Mouse (Mus musculus) liver (tissue): ENCODE measurements at regions not wholly inside any gene's neighbourhood (a gene's known extent, or its start where the extent isn't known, plus 50 kb on each side); places are given as distances from the start of the nearest gene placed in this dataset.

Source experiments
- DNase-seq: peaks from one replicate; pipeline ENCODE4 v3.0.0-alpha.2; 2020; ENCODE audit warnings: mixed read lengths

DNA sequence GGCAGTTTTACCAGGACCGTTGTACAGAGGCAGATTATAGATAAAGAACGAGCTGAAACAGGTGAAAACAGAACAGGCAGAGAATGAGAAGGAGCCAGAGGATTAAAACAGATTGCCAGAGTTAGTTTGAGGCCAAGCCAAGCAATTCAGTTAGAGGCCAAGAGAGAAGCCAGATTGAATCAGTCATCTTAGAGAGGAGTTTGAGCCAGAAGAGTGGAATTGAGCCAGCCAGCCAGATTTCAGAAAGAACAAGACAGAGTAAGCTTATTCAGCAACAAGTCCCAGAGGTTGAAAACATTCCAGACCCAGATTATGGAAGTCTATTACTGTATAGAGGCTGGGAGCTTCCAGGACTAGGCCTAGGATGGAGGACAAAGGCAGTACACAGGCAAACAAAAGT is 499.7 kb downstream of the Fgf9 start:
- no peak for DNase-seq

DNA sequence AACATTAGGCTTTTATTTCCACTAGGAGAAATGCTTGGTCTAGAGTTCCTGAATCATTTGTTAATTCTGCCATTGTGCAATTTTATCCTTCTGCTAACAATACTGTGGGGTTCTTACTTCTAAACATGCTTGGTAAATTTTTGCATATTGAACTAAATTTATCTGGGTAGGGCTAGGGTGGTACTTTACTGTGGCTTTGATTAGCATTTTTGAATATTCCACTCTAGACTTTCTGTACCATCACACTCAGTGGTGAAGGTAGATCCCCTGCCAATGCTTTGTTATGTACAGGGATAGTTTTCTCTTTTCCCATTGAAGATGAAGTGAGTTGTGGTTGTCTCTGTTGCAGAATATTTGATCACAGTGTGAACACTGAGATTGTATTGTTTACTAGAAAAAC is 497.1 kb downstream of the Fgf9 start:
- no peak for DNase-seq

DNA sequence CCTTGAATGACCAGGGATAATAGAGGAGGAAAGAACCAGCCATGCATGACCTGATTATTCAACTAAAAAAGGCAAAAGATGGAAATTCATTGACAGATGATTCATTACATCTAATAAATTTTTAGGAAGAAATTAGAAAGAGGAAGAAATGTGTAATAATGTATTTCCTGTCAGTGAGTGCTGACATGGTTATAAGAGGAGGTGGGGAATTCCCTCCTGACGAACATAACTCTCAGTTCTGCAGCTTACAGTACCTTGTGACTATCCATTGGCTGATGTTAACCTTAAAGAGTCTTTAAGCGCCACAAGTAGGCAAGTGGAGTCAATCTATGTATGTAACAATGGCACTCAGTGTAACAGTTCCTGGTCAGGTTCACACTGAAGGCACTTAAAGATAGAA is 492.7 kb downstream of the Fgf9 start:
- DNase-seq = no peak

DNA sequence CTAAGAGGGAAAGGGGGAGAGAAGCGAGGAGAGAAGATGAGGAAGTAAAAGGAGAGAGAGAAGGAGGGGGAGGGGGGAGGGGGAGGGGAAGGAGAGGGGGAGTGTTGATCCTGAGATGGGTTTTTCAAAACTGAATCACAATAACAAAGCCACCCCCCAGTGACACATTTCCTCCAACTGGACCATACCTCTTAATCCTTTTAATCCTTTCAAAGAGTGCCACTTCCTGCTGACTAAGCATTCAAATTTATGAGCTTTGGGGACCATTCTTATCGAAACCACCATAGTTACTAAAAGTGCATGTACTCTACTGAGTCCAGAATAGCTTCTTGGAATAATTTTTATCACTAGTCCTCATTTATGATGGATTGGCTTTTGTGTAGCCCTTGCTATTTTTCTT is 480.4 kb downstream of the Fgf9 start:
- DNase-seq = no peak

DNA sequence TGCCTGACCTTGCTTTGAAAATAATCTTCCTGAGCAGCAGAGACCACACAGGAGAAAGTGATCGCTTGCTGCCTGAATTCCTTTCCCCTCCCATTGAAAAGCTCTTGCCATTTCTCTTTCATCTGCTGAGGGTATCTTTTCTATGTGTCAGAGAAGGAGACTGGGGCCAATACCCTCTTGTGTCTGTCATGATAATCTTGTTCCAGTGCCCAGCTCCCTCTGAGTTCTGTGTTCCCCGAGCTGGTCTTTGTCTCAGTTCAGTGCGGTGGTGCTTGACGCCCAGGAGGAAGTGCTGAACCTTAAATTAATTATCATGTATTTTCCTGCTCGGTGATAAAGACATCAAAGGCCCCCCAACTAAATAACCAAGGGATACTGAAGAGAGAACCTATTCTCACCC is 475.4 kb downstream of the Fgf9 start:
- no peak for DNase-seq

DNA sequence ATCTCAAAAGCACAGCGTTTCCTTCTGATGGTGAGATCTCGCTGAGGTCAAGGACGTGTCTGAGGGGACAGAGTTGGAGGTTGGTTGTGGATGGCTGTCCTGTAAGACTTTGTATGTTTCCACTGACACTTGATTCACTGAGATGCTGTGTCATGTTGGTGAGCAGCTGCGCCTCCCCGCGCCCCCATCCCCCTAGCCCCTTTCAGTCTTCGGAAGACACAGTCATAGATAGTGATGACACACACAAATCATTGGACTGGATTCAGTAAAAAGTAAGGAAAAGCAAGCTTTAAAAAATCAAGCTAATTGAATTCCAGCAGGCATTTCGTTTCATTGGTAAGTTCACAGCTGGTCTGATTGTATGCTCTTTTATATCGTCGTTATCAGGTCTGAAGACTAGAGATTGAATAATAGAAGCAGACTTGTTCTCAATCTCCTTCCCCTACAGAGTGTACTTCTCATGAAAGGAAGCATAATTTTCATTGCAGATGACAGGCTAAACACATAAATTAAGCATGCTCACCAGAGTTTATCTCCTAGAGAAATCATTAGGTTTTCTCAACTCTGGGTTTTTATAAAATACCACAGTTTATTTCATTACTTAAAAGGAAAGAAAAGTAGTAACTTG is 472.9 kb downstream of the Fgf9 start:
- no peak for DNase-seq

DNA sequence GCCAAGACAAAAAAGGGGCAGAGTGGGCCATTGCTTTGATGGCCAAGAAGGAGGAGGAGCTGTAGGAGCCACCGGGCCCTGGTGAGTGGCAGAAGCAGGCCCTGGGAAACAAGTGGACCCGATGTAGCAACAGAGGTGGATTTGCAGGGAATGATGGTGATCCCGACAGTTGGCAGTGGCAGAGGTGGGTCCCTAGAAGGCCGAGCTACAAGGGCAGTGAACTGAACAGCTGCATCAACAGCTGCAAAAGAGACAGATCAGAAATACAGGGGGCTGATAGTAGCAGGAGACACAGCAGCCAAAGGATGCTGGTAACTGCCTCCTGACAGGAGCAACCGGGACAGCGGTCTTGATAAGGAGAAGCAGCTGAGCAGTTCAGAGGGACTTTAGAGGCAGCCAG is 467.8 kb downstream of the Fgf9 start:
- no peak for DNase-seq

DNA sequence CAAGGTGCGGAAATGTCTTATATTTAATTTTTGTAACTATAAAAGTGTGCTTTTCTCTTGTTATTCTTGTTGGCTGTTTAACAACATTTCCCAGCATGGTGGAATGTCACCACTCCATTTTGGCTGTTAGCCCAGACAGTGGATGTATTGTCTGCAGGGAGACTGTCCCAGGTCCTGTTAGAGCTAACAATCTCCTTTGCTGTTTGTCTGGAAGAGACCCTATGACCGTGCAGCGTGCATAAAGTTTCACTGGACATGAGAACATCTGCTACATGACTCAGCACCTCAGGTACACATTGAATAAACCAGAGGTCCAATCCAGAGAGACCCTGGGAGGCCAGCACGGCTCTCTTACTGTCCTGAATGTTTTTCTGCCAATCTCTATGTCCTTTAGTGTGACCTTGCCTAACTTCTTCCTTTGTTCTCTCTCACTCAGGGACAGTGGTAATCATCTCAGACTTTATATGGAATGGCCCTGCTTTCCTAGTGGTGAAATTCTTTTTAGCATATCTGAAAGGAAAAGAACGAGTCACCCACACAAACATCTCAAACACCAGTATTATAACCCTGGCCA is 450.7 kb downstream of the Fgf9 start:
- DNase-seq = no peak

DNA sequence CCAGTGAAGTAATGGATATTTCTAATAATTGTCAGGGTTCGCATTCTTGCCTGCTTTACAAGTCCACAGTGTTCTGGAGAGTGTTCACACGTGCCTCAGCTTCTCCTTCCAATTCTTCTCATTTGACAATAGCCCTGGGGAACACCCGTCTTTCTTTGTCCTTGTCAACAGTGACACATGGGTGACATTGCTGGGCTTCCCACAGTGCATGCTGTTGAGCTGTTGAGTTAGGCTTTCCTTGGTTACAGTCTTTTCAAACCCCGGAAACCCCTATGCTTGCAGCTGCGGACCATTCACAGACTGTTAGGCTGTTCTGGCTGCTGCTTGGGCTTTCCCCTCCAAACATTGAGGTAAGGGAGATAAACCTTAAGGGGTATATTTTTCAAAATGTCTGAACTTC is 450.0 kb downstream of the Fgf9 start:
- DNase-seq = no peak

DNA sequence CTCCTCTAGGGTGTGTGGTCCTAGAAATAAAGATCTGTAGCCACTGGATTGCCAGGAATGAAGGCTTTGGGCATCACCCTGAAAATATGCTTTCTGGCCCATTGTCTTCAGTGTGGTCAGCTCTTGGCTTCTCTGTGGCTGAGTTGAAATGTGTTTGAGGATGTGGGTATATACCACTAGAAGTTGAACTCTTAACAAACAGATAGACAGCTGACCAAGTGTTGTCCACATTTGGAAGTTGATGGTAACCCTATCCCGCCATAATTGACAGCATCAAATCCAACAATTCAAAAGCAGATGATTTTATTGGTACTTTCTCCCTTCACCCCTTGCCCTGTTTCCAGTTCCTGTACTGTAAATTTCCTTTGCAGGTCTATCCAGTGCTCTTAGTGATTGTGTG is 448.7 kb downstream of the Fgf9 start:
- no peak for DNase-seq

DNA sequence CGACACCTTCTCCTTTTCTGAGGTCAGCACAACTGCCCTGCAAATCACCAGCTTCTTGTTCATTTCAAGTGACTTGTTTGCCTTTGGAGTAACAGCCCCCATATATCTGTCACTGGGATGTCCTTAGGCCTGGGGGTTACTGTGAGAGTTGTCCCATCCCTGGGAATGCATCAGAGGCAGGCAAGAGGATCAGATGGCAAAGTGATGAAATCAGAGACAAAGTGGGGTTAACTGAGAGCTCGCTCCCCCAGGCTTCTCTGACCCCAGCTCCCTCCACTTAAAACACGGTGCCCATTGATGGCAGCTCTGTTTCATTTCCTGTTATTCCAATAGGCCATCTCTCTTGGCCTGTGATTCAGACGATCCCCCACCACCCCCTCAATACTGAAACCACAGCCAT is 446.2 kb downstream of the Fgf9 start:
- no peak for DNase-seq

DNA sequence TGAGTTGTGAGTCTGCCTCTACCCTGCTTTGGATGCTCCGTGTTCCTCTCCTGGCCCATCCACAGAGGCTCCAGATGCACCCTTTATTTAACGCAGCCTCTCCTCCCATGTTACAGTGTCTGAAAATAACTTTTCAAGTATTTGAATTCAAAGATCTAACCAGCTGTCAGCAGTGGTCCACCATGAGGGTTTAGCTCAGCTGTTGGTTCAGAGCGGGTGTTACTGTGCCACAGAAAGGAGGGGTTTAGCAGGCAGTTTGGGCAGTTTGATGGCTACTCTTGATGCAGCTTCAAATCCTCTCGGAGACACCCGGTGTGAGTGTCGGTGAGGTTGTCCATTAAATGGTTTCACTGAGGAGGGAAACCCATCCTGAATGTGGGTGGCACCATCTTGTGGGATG is 441.8 kb downstream of the Fgf9 start:
- no peak for DNase-seq

DNA sequence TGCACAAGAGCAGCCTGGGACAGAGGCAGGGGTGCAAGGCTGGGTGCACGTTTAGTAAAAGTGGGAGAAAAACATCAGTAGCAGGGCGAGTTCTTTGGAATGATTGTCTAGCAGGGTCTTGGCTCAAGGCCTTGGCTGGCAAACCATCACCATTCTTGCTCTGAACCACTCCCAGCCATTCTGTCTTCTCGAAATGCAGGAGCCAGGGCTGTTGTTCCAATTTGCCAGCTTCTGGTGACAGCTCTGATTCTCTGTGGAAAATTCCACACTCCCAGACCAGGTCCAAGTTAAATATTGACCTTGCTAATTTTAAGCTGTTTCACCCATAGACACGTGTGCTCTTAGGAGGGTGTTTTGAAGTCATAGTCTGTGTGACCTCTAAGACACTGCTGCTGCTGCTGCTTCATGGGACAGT is 441.2 kb downstream of the Fgf9 start:
- DNase-seq = no peak

DNA sequence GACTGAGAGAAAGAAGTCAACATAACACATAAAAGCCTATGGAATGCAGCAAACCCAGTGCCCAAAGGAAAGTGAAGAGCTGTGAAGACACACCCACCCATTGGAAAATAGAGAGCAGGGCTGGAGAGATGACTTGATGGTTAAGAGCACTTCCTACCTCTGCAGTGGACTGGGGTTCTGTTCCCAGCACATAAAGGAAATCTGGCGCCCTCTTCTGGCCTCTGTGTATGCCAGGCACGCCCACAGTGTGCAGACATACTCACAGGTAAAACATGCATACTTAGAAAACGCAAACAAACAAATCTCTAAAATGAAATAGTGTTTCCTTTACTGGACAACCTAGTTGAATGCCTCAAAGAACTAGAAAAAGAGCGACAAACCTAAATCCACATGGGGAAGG is 440.4 kb downstream of the Fgf9 start:
- no peak for DNase-seq

DNA sequence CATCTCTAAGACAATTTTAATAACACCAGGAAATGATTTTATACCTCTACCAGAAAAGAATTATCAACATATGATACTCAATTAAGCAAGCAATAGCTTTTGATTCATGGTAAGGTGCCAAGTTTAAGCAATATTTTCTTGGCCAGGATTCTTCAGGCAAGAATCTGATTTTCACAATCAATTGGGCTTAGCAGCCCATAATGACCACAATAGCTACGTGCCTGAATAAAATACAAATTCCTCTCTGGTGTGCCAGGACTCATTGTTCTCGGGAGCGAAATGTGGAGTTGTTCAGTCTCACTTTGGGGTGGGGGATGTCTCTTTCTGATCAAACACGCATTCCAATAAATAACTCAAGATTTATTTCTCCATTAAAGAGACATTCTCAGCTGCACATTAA is 438.8 kb downstream of the Fgf9 start:
- DNase-seq = no peak

DNA sequence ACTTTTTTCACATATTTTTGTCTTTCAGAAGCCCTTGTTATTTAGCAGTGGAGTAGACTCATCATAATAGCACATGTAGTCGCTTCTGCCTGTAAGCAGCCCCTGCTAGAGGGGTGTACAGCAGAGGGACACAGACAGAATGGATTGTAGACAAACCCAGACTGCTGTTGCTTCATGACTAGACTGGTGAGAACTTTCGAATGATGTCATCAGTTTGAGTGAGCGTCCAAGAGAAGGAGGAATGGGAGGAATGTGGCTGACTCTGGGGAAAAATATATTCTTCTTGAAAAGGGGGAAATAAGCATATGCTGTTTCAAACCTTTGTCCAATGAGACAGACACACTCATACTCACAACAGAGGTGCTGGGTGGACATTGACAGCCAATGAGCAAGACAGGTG is 436.1 kb downstream of the Fgf9 start:
- DNase-seq = no peak

DNA sequence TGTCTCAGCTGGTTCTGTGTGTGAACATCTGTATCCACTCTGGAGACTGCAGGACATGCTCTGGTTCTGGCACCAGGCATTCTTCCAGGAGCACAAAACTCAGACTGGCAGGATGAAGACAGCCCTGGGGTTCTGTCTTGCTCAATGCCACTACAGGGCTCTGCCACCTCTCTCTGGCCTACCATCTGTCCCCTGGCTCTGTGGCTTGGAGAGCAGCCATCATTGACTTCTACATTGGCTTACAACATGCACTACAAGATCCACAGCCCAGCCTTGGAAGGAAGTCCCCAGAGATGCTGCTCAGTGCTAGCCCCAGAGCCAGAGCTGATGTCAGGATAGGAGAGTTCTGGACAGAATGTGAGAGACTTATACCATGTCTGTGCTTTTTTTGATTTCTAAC is 435.5 kb downstream of the Fgf9 start:
- no peak for DNase-seq

DNA sequence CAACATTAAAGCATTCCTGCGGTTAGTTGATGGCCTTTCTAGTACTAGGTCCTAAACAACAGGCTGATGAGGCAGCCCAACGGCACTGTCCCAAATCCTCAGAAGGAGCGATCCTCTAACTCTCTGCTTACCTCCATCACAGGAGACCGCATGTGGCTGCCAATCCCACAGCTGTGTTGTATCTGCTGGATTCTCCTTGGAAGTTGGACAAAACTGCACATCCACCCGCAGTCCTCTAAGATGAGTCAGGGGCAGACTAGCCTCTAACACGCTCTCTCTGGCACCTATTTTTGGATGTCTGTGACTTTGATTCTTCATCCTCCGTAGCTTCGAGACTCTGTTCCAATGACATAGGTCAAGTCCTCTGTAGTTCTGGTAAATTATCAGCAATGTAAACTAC is 432.5 kb downstream of the Fgf9 start:
- no peak for DNase-seq

DNA sequence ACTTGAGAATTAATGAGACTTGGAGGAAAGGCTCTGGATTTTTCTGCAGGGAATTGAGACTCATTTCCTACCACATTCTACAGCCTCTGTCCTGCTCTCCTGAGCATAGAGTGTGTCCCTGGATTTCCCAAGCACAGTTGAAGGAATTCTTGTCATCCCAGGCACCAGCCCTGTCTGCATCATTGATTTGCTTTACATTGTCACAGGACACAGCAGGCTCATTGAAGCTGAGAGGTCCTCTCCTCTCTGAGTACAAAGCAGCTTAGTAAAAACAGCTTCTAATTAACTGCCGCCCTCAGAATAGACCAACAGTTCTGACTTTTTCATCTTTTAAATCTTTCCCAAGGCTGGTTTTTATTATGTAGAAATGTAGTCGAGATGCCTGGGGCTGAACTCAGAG is 429.7 kb downstream of the Fgf9 start:
- no peak for DNase-seq

DNA sequence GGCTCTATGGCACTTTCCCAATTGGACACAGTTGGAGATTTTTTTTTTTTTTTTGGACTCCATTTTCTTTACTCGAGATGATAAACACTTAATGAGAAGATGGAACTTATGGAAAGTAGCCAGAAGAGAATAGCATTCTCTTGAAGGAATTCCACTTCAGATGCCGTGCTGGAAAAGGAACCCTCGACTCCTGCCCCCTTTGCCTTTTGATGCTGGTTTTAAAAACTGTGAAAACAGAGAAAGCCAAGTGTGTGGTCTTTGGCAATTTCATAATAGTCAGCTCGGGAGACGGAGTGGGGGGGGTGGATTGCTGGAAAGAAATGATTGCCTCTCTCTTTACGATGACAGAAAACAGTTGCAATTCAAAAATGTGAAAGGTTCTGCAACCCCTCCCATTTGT is 429.2 kb downstream of the Fgf9 start:
- no peak for DNase-seq

DNA sequence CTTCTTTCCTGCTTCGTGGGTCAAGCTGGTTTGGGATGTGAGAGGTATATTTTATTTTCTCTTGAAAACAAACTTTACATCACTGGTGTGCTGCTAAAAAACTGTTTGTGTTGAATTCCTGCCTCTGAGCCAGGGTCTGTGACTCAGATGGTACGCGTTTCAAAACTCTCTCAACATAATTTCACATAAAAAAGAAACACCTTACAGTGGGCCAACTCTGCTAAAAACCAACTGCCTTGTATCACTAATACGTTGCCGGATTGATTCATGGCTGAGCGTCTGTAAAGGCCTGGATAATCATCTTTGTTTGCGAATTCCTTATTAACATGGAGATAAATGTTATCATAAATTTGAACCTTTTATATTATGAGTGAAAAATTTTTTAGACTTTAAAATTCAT is 428.7 kb downstream of the Fgf9 start:
- DNase-seq = no peak

DNA sequence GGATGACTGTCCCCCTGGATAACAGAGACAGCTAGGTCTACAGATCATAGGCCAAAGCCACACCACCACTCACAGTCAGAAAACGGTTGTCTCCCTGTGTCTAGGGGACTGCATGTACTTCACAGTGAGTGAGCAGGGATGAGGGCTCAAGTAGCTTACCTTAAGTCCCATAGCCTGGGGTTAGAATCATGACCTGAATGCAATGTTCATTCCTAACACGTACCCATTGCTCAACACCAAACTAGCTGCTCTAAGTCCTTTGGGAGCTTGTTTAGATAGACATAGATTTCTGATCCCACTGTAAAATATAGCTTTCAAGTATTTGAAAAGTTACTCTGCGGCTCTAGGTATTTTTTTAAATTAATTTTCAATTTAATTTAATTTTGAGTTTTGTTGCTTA is 426.6 kb downstream of the Fgf9 start:
- DNase-seq = no peak

DNA sequence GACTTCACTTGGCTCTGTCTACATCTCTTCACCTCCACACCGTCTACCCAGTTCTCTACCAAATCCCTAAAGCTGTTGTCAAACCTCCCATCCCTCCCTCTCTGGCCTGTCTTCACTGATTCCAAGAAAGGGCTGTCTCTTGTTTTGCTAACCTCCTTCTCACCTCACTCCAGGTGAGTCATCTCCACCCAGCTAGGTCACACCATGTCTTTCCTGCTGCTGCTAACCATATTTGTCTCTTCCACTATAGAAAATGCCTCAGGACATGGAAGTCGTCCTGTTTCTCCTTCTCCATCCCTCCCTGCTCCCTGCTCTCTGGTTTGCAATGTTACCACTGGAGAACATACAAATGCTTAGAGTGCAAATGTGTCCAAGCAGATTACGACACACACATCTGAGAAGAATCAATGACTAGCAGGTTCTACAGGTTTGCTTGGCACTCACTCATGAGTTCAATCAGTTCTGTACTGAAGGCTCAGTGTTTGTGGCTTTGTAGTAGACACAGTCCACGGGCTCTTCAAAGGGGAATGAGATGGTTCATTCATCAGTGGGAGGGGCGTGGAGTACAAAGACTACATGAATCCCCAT is 424.1 kb downstream of the Fgf9 start:
- no peak for DNase-seq

DNA sequence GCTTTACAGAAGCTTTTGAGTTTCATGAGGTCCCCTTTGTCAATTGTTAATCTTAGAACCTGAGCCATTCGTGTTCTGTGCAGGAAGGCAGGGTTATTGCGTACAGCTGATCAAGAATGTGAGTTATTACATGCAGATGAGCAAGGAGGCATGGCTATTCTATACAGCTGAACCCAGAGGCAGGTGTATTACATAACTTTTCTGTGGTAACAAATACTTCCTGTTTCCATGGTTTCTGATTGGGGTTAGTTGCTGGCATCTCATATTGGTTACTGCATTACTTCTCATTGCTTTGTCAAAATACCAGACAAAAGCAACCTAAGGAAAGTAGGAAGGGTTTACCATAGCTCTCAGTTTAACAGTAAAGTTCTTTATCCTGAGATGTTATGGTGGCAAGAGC is 421.8 kb downstream of the Fgf9 start:
- no peak for DNase-seq

DNA sequence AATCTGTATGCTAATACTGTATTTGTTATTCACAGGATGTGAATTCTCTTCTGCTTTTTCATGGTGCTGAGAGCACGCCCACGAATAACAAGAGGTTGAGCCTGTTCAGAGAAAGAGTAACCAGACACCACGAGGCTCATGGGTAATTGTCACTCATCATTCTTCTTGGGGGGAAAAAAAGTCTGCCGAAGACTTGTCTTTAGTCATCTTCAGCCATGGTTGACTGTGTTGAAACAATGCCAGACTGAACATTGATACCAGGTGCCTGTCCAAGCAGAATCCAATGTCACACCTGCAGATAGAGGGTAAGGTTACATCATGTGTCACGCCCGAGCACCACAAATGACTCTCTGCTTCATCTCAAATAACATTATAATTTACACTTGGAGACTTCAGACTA is 418.5 kb downstream of the Fgf9 start:
- DNase-seq = no peak
